Mouse (Mus musculus) gastrocnemius, postnatal 10 days (tissue): ENCODE data around the gene Flywch2. TPM values are rescaled to one million over a fixed set of nuclear protein-coding genes. Genes with fewer than 3 reads are reported as not detected.
A peak's percentile ranks its signal among the peaks of the same experiment; 100 is the strongest.
"Not testable (repeated sequence)": the region's sequence is repeated elsewhere in the genome, so short reads cannot be mapped to it uniquely, and the experiment has no call there.

Experiments
- DNase-seq: peaks from one replicate; pipeline ENCODE4 v3.0.0; 2021; ENCODE audit warnings: mixed read lengths
- total RNA-seq, 2 experiments: library from RNA; stranded (reverse); gene quantifications; 2 replicates each; pipeline ENCODE4 v1.2.3; 2021

The Flywch2 gene
- total RNA-seq, 2 experiments from 2014 or later = 3.4 to 3.8 TPM

- peak; percentile 70 for DNase-seq
Measured at GRCm38 (mm10) chr17:23790269-23791078, 4.6 kb upstream of the Flywch2 start, which contains the start of gene Srrm2. Gene Srrm2 (plus strand): TSS chr17:23790532.

GRCm38 (mm10) chr17:23789749-23790268 lies 3.9 kb upstream of the Flywch2 start:
- DNase-seq = no peak

GRCm38 (mm10) chr17:23788973-23789372 lies 3.1 kb upstream of the Flywch2 start:
- DNase-seq = no peak

GRCm38 (mm10) chr17:23786510-23786931 lies 640 bp upstream of the Flywch2 start:
- DNase-seq = no peak

GRCm38 (mm10) chr17:23783352-23783751 lies 2.5 kb downstream of the Flywch2 start:
- DNase-seq = no peak

- no peak for DNase-seq
Measured at GRCm38 (mm10) chr17:23778447-23778846, 7.4 kb downstream of the Flywch2 start.

- no peak for DNase-seq
Measured at GRCm38 (mm10) chr17:23777141-23777540, 8.7 kb downstream of the Flywch2 start.

- no peak for DNase-seq
Measured at GRCm38 (mm10) chr17:23776216-23776615, 9.7 kb downstream of the Flywch2 start.

GRCm38 (mm10) chr17:23774090-23774489 lies 11.8 kb downstream of the Flywch2 start:
- DNase-seq = peak; percentile 83

GRCm38 (mm10) chr17:23773676-23774075 lies 12.2 kb downstream of the Flywch2 start:
- no peak for DNase-seq

- DNase-seq = not testable (repeated sequence)
Measured at GRCm38 (mm10) chr17:23772219-23772556, 13.7 kb downstream of the Flywch2 start.

GRCm38 (mm10) chr17:23771284-23772218 lies 14.3 kb downstream of the Flywch2 start, which contains the start of gene Flywch1:
Gene Flywch1 (minus strand): TSS chr17:23771602.
- DNase-seq = peak; percentile 97

GRCm38 (mm10) chr17:23770896-23771283 lies 15.0 kb downstream of the Flywch2 start:
- no peak for DNase-seq

GRCm38 (mm10) chr17:23770493-23770892 lies 15.4 kb downstream of the Flywch2 start:
- DNase-seq = no peak

- DNase-seq = no peak
Measured at GRCm38 (mm10) chr17:23762976-23763375, 22.9 kb downstream of the Flywch2 start.

- no peak for DNase-seq
Measured at GRCm38 (mm10) chr17:23761155-23761554, 24.7 kb downstream of the Flywch2 start.

GRCm38 (mm10) chr17:23760231-23760630 lies 25.6 kb downstream of the Flywch2 start:
- DNase-seq = no peak

- DNase-seq = no peak
Measured at GRCm38 (mm10) chr17:23758801-23759200, 27.1 kb downstream of the Flywch2 start.

GRCm38 (mm10) chr17:23757581-23757980 lies 28.3 kb downstream of the Flywch2 start:
- DNase-seq = no peak

- no peak for DNase-seq
Measured at GRCm38 (mm10) chr17:23755689-23756088, 30.2 kb downstream of the Flywch2 start.

- DNase-seq = no peak
Measured at GRCm38 (mm10) chr17:23749400-23750191, 36.3 kb downstream of the Flywch2 start.
